Mouse (Mus musculus): ENCODE results near the gene Far2.

The Far2 gene

GRCm38 (mm10) chr6:148046881-148047649 lies at the start of gene Far2:
TSS of gene Far2 (plus strand) at chr6:148047259.
- no peak for DNase-seq (ENCODE audit: low spot score)

GRCm38 (mm10) chr6:148000483-148000882 lies 46.6 kb upstream of the Far2 start:
- DNase-seq (ENCODE audit: low spot score), result no peak

- DNase-seq (ENCODE audit: low spot score), result no peak
Observed at GRCm38 (mm10) chr6:148001071-148001470, 46.0 kb upstream of the Far2 start.

- no peak for DNase-seq (ENCODE audit: low spot score)
Observed at GRCm38 (mm10) chr6:148006118-148006837, 40.8 kb upstream of the Far2 start.

GRCm38 (mm10) chr6:148040759-148041158 lies 6.3 kb upstream of the Far2 start:
- no peak for DNase-seq (ENCODE audit: low spot score)

GRCm38 (mm10) chr6:148047650-148047988 lies 560 bp downstream of the Far2 start:
- no peak for DNase-seq (ENCODE audit: low spot score)

GRCm38 (mm10) chr6:148063131-148063530 lies 16.1 kb downstream of the Far2 start:
- DNase-seq (ENCODE audit: low spot score), result no peak

GRCm38 (mm10) chr6:148066267-148066666 lies 19.2 kb downstream of the Far2 start:
- no peak for DNase-seq (ENCODE audit: low spot score)

GRCm38 (mm10) chr6:148068786-148069185 lies 21.7 kb downstream of the Far2 start:
- DNase-seq (ENCODE audit: low spot score), result no peak

GRCm38 (mm10) chr6:148073599-148073998 lies 26.5 kb downstream of the Far2 start:
- DNase-seq (ENCODE audit: low spot score), result no peak

GRCm38 (mm10) chr6:148074211-148074864 lies 27.3 kb downstream of the Far2 start:
- no peak for DNase-seq (ENCODE audit: low spot score)

- DNase-seq (ENCODE audit: low spot score), result no peak
Observed at GRCm38 (mm10) chr6:148083864-148084263, 36.8 kb downstream of the Far2 start.

- no peak for DNase-seq (ENCODE audit: low spot score)
Observed at GRCm38 (mm10) chr6:148084403-148084802, 37.3 kb downstream of the Far2 start.

GRCm38 (mm10) chr6:148097039-148097438 lies 50.0 kb downstream of the Far2 start:
- DNase-seq (ENCODE audit: low spot score), result no peak

GRCm38 (mm10) chr6:148101977-148102376 lies 54.9 kb downstream of the Far2 start:
- DNase-seq (ENCODE audit: low spot score), result no peak

- DNase-seq (ENCODE audit: low spot score), result no peak
Observed at GRCm38 (mm10) chr6:148102434-148102833, 55.4 kb downstream of the Far2 start.

GRCm38 (mm10) chr6:148104212-148104611 lies 57.2 kb downstream of the Far2 start:
- no peak for DNase-seq (ENCODE audit: low spot score)

- DNase-seq (ENCODE audit: low spot score), result no peak
Observed at GRCm38 (mm10) chr6:148105722-148106268, 58.7 kb downstream of the Far2 start.

GRCm38 (mm10) chr6:148108741-148109472 lies 61.8 kb downstream of the Far2 start:
- DNase-seq (ENCODE audit: low spot score), result no peak

- no peak for DNase-seq (ENCODE audit: low spot score)
Observed at GRCm38 (mm10) chr6:148110996-148111633, 64.1 kb downstream of the Far2 start.

- DNase-seq (ENCODE audit: low spot score), result no peak
Observed at GRCm38 (mm10) chr6:148116371-148116770, 69.3 kb downstream of the Far2 start.

GRCm38 (mm10) chr6:148116907-148117306 lies 69.8 kb downstream of the Far2 start:
- DNase-seq (ENCODE audit: low spot score), result no peak
